Mouse (Mus musculus) heart, postnatal 0 days (tissue): ENCODE results near the gene Hist1h3e. TPM values are rescaled to one million over a fixed set of nuclear protein-coding genes. Genes with fewer than 3 reads are reported as not detected.

ENCODE experiments used
- ATAC-seq: fragments of 200-750 bp; cut with Nextera tagmentation; 2 replicates; pipeline ENCODE4 v1.8.0; 2017; ENCODE audit warnings: low read depth, moderate number of reproducible peaks, moderate library complexity; ENCODE audit not compliant: insufficient read depth
- DNase-seq: peaks from one replicate; pipeline ENCODE4 v3.0.0-alpha.2; 2016; ENCODE audit warnings: low spot score
- H3K27ac ChIP-seq: fragments of 300-500 bp; sonication (generic); 2 replicates; pipeline ENCODE4 v1.5.1; 2014; ENCODE audit warnings: low read depth, mild to moderate bottlenecking
- H3K27me3 ChIP-seq: fragments of 300-500 bp; sonication (generic); 2 replicates; pipeline ENCODE4 v1.6.1; 2014; ENCODE audit warnings: low read length, mixed read lengths; ENCODE audit not compliant: control insufficient read depth, insufficient read depth
- H3K36me3 ChIP-seq: fragments of 300-500 bp; sonication (generic); replicated peaks from 2 replicates; pipeline ENCODE4 v1.6.1; 2014; ENCODE audit warnings: low read length, mixed read lengths; ENCODE audit not compliant: control insufficient read depth, insufficient read depth
- H3K4me1 ChIP-seq: fragments of 300-500 bp; sonication (generic); 2 replicates; pipeline ENCODE4 v1.6.1; 2014; ENCODE audit warnings: antibody characterized with exemption; ENCODE audit not compliant: control insufficient read depth, insufficient read depth
- H3K4me2 ChIP-seq: fragments of 300-500 bp; sonication (generic); 2 replicates; pipeline ENCODE4 v1.6.1; 2014; ENCODE audit warnings: low read depth, mild to moderate bottlenecking, low read length, moderate library complexity
- H3K4me3 ChIP-seq: fragments of 300-500 bp; sonication (generic); 2 replicates; pipeline ENCODE4 v1.5.1; 2014; ENCODE audit warnings: low read depth, low read length
- H3K9ac ChIP-seq: fragments of 300-500 bp; sonication (generic); replicated peaks from 2 replicates; pipeline ENCODE4 v1.6.1; 2014; ENCODE audit warnings: low read depth, low read length, mixed read lengths
- H3K9me3 ChIP-seq: fragments of 300-500 bp; sonication (generic); replicated peaks from 2 replicates; pipeline ENCODE4 v1.6.1; 2016; ENCODE audit warnings: low read length; ENCODE audit not compliant: control insufficient read depth
- CTCF ChIP-seq: IDR thresholded peaks from 2 replicates; pipeline ENCODE4 v1.5.1; 2016; ENCODE audit warnings: antibody characterized with exemption, control low read depth, low read depth
- EP300 ChIP-seq: IDR thresholded peaks from 2 replicates; pipeline ENCODE4 v1.6.1; 2016; ENCODE audit warnings: antibody characterized with exemption, low read depth
- WGBS: fragments of 180-500 bp; shearing (Covaris S2); extraction: QIAGEN DNeasy Blood & Tissue Kit; methylation state at CpG from one replicate; pipeline ENCODE4 v1.1.7; 2014; 5-methylcytosine and 5-hydroxymethylcytosine counted together
- polyA plus RNA-seq: library from polyadenylated mRNA; unstranded; fragments of >200 nt; fragmentation: Nextera tagmentation; extraction: Ambion mirVana; gene quantifications from 2 replicates; pipeline ENCODE4 v1.2.1, GENCODE M21; 2015
- total RNA-seq: library from RNA; depleted of rRNA; stranded (reverse); fragments of >200 nt; gene quantifications from 2 replicates; pipeline ENCODE4 v1.2.3, GENCODE M21; 2014; ENCODE audit warnings: low replicate concordance

Gene Hist1h3e
- total and polyA plus RNA-seq, 2 experiments from 2014 or later: 0.97 to 625 TPM

- peaks cover 8% of the 10 kb centered on the region for H3K4me1 ChIP-seq
- H3K36me3 ChIP-seq: no peaks in the 10 kb centered on the region
- no peak overlapping the region for H3K9ac ChIP-seq
- no peak overlapping the region for H3K27ac ChIP-seq
- H3K27me3 ChIP-seq: no peaks in the 10 kb centered on the region
- ATAC-seq: no peak
- H3K4me2 ChIP-seq: peak overlapping the region; percentile 54
- WGBS: 4% methylated on average over 10 of the region's 10 CpGs
- no peak for TF ChIP-seq EP300
- no peak for TF ChIP-seq CTCF
- H3K9me3 ChIP-seq: no peaks in the 10 kb centered on the region
- no peak for DNase-seq
- peak overlapping the region; percentile 32 for H3K4me3 ChIP-seq
These were observed 36.3 kb downstream of the Hist1h3e start for GRCm38 (mm10) chr13:23525901-23526300.

- no peaks in the 10 kb centered on the region for H3K36me3 ChIP-seq
- no peak overlapping the region for H3K27ac ChIP-seq
- peak; percentile 79 for DNase-seq
- no peak overlapping the region for H3K4me2 ChIP-seq
- TF ChIP-seq EP300: no peak
- peak; percentile 82 for TF ChIP-seq CTCF
- no peaks in the 10 kb centered on the region for H3K9me3 ChIP-seq
- no peak for ATAC-seq
- no peaks in the 10 kb centered on the region for H3K27me3 ChIP-seq
- WGBS: 12% methylated on average over 5 of the region's 5 CpGs
- H3K4me1 ChIP-seq: peaks cover 8% of the 10 kb centered on the region
- H3K9ac ChIP-seq: no peak overlapping the region
- H3K4me3 ChIP-seq: no peak overlapping the region
These were observed 37.5 kb downstream of the Hist1h3e start for GRCm38 (mm10) chr13:23524654-23525053.

- WGBS: 39% methylated on average over 5 of the region's 5 CpGs
- ATAC-seq (no peak), DNase-seq (no peak)
- Histone ChIP-seq H3K4me1 (peaks cover 5% of the 10 kb centered on the region), H3K27ac (no peak overlapping the region), H3K27me3 (no peaks in the 10 kb centered on the region), H3K4me2 (no peak overlapping the region), H3K9ac (no peak overlapping the region), H3K36me3 (no peaks in the 10 kb centered on the region), H3K9me3 (no peaks in the 10 kb centered on the region), H3K4me3 (no peak overlapping the region)
- TF ChIP-seq EP300 (no peak), CTCF (no peak)
These were observed 38.2 kb downstream of the Hist1h3e start for GRCm38 (mm10) chr13:23523976-23524375.

- 2% methylated on average over 14 of the region's 14 CpGs for WGBS
- H3K4me3 ChIP-seq: no peak overlapping the region
These were observed 40.5 kb downstream of the Hist1h3e start for GRCm38 (mm10) chr13:23521703-23522102.

GRCm38 (mm10) chr13:23519416-23519815 is 42.8 kb downstream of the Hist1h3e start:
- Histone ChIP-seq H3K27me3 (no peaks in the 10 kb centered on the region), H3K36me3 (no peaks in the 10 kb centered on the region), H3K4me2 (peak overlapping the region; percentile 80), H3K9me3 (no peaks in the 10 kb centered on the region), H3K27ac (peak overlapping the region; percentile 74), H3K4me1 (no peaks in the 10 kb centered on the region), H3K4me3 (peak overlapping the region; percentile 59), H3K9ac (no peak overlapping the region)
- ATAC-seq (0 out of 2 replicates have a peak, but pooled peaks have one; percentile 19), DNase-seq (peak; percentile 68)
- no peak for TF ChIP-seq CTCF
- no peak for TF ChIP-seq EP300
- under 1% methylated on average over 10 of the region's 10 CpGs for WGBS

More at GRCm38 (mm10) chr13:23521703-23522102, 40.5 kb downstream of the Hist1h3e start:
- no peak for DNase-seq
- no peak for TF ChIP-seq CTCF
- no peak for TF ChIP-seq EP300
- no peaks in the 10 kb centered on the region for H3K9me3 ChIP-seq
- no peak overlapping the region for H3K9ac ChIP-seq
- H3K27me3 ChIP-seq: no peaks in the 10 kb centered on the region
- H3K27ac ChIP-seq: no peak overlapping the region
- 0 out of 2 replicates have a peak overlapping the region, but pooled peaks have one; percentile 21 for H3K4me2 ChIP-seq
- no peak for ATAC-seq
- no peaks in the 10 kb centered on the region for H3K4me1 ChIP-seq
- no peaks in the 10 kb centered on the region for H3K36me3 ChIP-seq

GRCm38 (mm10) chr13:23518885-23519284 is 43.3 kb downstream of the Hist1h3e start:
- peak overlapping the region; percentile 80 for H3K4me2 ChIP-seq
- no peaks in the 10 kb centered on the region for H3K4me1 ChIP-seq
- H3K9me3 ChIP-seq: no peaks in the 10 kb centered on the region
- H3K4me3 ChIP-seq: peak overlapping the region; percentile 59
- peak overlapping the region; percentile 74 for H3K27ac ChIP-seq
- TF ChIP-seq EP300 (no peak), CTCF (no peak)
- H3K9ac ChIP-seq: no peak overlapping the region
- H3K27me3 ChIP-seq: no peaks in the 10 kb centered on the region
- WGBS: under 1% methylated on average over 6 of the region's 6 CpGs
- ATAC-seq (no peak), DNase-seq (peak; percentile 68)
- no peaks in the 10 kb centered on the region for H3K36me3 ChIP-seq
